Mouse (Mus musculus) olfactory bulb, adult 2 months (tissue): Measurements from ENCODE around the gene Tfr2. TPM values are rescaled to one million over a fixed set of nuclear protein-coding genes. Genes with fewer than 3 reads are reported as not detected.

Experiments used
- H3K27ac ChIP-seq: fragments of 200-500 bp; 2 replicates; pipeline ENCODE4 v1.5.1; 2012; ENCODE audit warnings: low read depth, low read length; ENCODE audit not compliant: insufficient read depth
- H3K4me1 ChIP-seq: fragments of 200-500 bp; 2 replicates; pipeline ENCODE4 v1.6.1; 2012; ENCODE audit warnings: low read length; ENCODE audit not compliant: control insufficient read depth, insufficient read depth
- H3K4me3 ChIP-seq: fragments of 200-500 bp; 2 replicates; pipeline ENCODE4 v1.5.1; 2012; ENCODE audit warnings: mild to moderate bottlenecking, low read depth, low read length, moderate library complexity; ENCODE audit not compliant: insufficient read depth
- CTCF ChIP-seq: fragments of 200-500 bp; IDR thresholded peaks from 2 replicates; pipeline ENCODE4 v1.5.1; 2012; ENCODE audit warnings: low read depth, mild to moderate bottlenecking, low read length, moderate library complexity; ENCODE audit not compliant: insufficient read depth
- POLR2A ChIP-seq: fragments of 200-500 bp; IDR thresholded peaks from 2 replicates; pipeline ENCODE4 v1.6.1; 2012; ENCODE audit warnings: mild to moderate bottlenecking, low read depth, low read length, moderate library complexity; ENCODE audit not compliant: insufficient read depth
- WGBS: fragments of 180-500 bp; shearing (Covaris S2); methylation state at CpG from one replicate; pipeline ENCODE4 v1.1.7; 2018; 5-methylcytosine and 5-hydroxymethylcytosine counted together
- polyA plus RNA-seq: library from polyadenylated mRNA; stranded (reverse); fragments of >200 nt; gene quantifications from 2 replicates; pipeline ENCODE4 v1.2.4, GENCODE M21; 2012; ENCODE audit warnings: low replicate concordance; ENCODE audit not compliant: missing spikeins, insufficient read depth, insufficient read length

Gene Tfr2
- polyA plus RNA-seq, 1 experiment = not detected

DNA sequence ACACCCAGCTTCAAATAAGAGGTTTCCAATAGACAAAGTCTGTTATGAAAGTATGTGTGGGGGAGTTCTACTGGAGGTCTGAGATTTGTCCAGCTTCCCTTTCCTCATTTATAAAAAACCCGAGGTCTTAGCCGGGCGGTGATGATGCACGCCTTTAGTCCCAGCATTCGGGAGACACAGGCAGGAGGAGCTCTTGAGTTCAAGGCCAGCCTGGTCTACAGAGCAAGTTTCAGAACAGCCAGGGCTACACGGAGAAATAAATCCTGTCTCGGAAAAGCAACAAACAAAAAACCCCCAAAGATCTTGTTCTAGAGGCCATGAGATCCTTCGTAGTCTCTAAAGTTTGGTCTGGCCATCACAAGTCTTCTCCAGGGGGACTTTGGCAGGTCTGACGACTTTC, 58.4 kb downstream of the Tfr2 start:
- Histone ChIP-seq H3K4me1 (peaks cover 22% of the 10 kb centered on the region), H3K27ac (peak overlapping the region; percentile 69), H3K4me3 (peak overlapping the region; percentile 54)
- TF ChIP-seq CTCF (no peak), POLR2A (no peak)
- WGBS = 2% methylated on average over 9 of the region's 9 CpGs

DNA sequence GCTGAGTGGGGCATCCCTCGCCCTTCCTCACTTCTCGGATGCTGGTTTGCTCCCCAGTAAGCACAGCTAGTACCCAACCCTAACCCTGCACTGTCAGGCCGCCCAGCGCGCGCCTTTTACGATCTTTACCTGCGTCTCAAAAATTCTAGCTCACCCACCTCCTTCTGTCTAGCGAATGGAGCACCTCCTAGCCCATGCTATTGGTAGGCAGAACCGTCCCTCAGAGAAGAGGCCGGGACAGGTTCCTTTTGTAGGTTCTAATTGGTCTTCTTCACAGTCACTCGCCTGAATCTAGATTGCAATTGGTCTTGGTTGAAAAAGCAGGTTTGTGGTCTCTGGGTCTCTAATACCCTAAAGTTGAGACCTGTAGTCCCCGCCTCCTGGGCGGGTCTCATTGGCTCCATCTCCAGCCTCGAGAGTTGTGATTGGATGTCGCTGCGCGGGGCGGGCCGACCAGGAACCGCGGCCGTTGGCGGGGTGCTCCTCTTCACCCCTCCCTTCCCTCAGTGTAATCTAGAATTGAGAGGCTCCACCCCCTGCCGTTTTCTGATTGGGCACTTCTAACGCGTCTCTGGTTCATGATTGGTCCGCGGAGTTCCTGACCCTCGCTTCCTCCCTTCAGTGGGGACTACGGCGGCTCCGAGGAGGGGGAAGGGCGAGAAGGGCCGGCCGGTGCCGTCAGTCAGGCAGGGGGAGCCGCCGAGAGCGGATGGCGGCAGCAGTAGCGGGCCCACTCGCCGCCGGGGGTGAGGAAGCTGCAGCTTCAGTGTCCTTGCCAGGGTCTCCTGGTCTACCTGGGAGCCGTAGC, 59.1 kb downstream of the Tfr2 start, which contains the start of the genes Fbxo24, Lrch4 and Gm20605:
Fbxo24 (minus strand) TSS at position 505 of the 808 bp plus-strand sequence.
Lrch4 (plus strand) TSS at position 624 of the 808 bp plus-strand sequence.
Gm20605 (plus strand) TSS at position 678 of the 808 bp plus-strand sequence.
- under 1% methylated on average over 46 of the region's 46 CpGs for WGBS
- Histone ChIP-seq H3K4me1 (peaks cover 22% of the 10 kb centered on the region), H3K4me3 (peak within 1 kb of the TSS; percentile 66), H3K27ac (peak within 1 kb of the TSS; percentile 69)
- TF ChIP-seq CTCF = no peak
- TF ChIP-seq POLR2A = peak; percentile 84

GRCm38 (mm10) chr5:137629306-137629721, 59.7 kb downstream of the Tfr2 start:
- under 1% methylated on average over 23 of the region's 23 CpGs for WGBS

GRCm38 (mm10) chr5:137629906-137630545, 60.4 kb downstream of the Tfr2 start:
- Histone ChIP-seq H3K27ac (no peak overlapping the region), H3K4me3 (peak overlapping the region; percentile 66), H3K4me1 (peaks cover 22% of the 10 kb centered on the region)
- TF ChIP-seq CTCF (no peak), POLR2A (no peak)
- WGBS = 21% methylated on average over 6 of the region's 6 CpGs

More at GRCm38 (mm10) chr5:137629306-137629721, 59.7 kb downstream of the Tfr2 start:
- TF ChIP-seq POLR2A (no peak), CTCF (no peak)
- peak overlapping the region; percentile 66 for H3K4me3 ChIP-seq
- peak overlapping the region; percentile 27; the same call in 1 of the 2 replicates for H3K27ac ChIP-seq
- peaks cover 22% of the 10 kb centered on the region for H3K4me1 ChIP-seq

DNA sequence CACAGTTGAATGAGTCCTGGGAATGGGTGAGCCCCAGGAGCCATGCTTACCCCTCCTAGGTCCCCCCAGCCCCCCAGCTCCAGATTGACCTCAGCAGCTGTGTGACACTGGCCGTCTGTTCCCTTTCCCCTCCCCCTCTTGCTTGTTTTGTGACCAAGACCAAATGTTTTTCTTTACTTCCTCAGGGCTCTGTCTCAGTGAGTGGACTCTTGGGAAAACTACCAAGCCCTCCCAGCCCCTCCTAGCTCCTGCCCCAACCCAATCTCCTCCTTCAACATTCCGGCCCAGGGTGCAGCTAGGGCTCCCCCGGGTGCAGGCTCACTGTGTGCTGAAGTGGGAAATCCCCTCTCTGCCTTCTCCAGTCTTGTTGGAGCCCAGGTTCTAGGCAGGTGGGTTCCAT, 61.0 kb downstream of the Tfr2 start:
- peak overlapping the region; percentile 38; the same call in 1 of the 2 replicates for H3K27ac ChIP-seq

DNA sequence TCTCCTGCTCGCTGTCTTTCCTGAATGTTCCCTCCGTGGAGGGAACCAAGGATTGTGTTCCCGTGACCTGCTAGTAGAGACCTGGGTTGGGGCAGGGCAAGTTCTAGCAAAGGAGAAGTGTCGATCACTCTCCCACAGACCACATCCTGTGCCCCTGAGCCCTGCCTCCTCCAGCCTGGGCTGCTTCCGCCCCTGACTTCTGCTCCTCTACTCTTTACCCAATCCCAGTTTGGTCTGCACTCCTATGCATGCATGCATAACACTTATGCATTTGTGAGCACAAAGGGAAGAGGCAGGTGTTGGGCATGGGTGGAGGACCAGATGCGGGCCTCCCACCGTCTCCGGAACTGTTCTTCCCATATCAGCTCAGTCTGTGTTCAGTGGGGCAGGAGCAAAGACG, 61.5 kb downstream of the Tfr2 start:
- Histone ChIP-seq H3K4me3 (peak overlapping the region; percentile 1; the same call in 1 of the 2 replicates), H3K27ac (peak overlapping the region; percentile 38; the same call in 1 of the 2 replicates)
- WGBS = 66% methylated on average over 9 of the region's 9 CpGs

More for the DNA sequence above, 61.0 kb downstream of the Tfr2 start:
- peaks cover 22% of the 10 kb centered on the region for H3K4me1 ChIP-seq
- peak overlapping the region; percentile 1; the same call in 1 of the 2 replicates for H3K4me3 ChIP-seq
- no peak for TF ChIP-seq POLR2A
- TF ChIP-seq CTCF = no peak
- WGBS = 58% methylated on average over 3 of the region's 3 CpGs

GRCm38 (mm10) chr5:137631591-137631990, 62.0 kb downstream of the Tfr2 start:
- H3K27ac ChIP-seq = no peak overlapping the region
- 77% methylated on average over 4 of the region's 4 CpGs for WGBS

More for the DNA sequence above, 61.5 kb downstream of the Tfr2 start:
- peaks cover 22% of the 10 kb centered on the region for H3K4me1 ChIP-seq
- TF ChIP-seq POLR2A = no peak
- TF ChIP-seq CTCF = no peak

GRCm38 (mm10) chr5:137633397-137634084, 63.9 kb downstream of the Tfr2 start:
- TF ChIP-seq CTCF = no peak
- TF ChIP-seq POLR2A = no peak
- 72% methylated on average over 12 of the region's 12 CpGs for WGBS
- Histone ChIP-seq H3K4me1 (peaks cover 20% of the 10 kb centered on the region), H3K4me3 (no peak overlapping the region), H3K27ac (no peak overlapping the region)

More at GRCm38 (mm10) chr5:137631591-137631990, 62.0 kb downstream of the Tfr2 start:
- Histone ChIP-seq H3K4me3 (no peak overlapping the region), H3K4me1 (peaks cover 22% of the 10 kb centered on the region)
- TF ChIP-seq CTCF (no peak), POLR2A (no peak)

Other genes starting within 250 kb of the Tfr2 start
- gene Slc12a9, start 236.2 kb upstream of the Tfr2 start, polyA plus RNA-seq = not detected in 2 replicates
- not detected in 2 replicates for gene Ephb4, start 219.7 kb upstream of the Tfr2 start, polyA plus RNA-seq
- gene Zan, start 92.8 kb upstream of the Tfr2 start, polyA plus RNA-seq = not detected in 2 replicates
- not detected in 2 replicates for gene Pop7, start 67.3 kb upstream of the Tfr2 start, polyA plus RNA-seq
- gene Gigyf1, start 51.3 kb upstream of the Tfr2 start, polyA plus RNA-seq = not detected in 2 replicates
- not detected in 2 replicates for gene Epo, start 36.6 kb upstream of the Tfr2 start, polyA plus RNA-seq
- not detected in 2 replicates for gene Gnb2, start 36.3 kb upstream of the Tfr2 start, polyA plus RNA-seq
- gene Actl6b, start 16.3 kb upstream of the Tfr2 start, polyA plus RNA-seq = not detected in 2 replicates
- not detected in 2 replicates for gene Mospd3, start 31.2 kb downstream of the Tfr2 start, polyA plus RNA-seq
- gene Pcolce, start 43.9 kb downstream of the Tfr2 start, polyA plus RNA-seq = not detected in 2 replicates
- not detected in 2 replicates for gene Fbxo24, start 59.2 kb downstream of the Tfr2 start, polyA plus RNA-seq
- not detected in 2 replicates for gene Lrch4, start 59.3 kb downstream of the Tfr2 start, polyA plus RNA-seq
- gene Gm20605, start 59.3 kb downstream of the Tfr2 start, polyA plus RNA-seq = not detected in 2 replicates
- not detected in 2 replicates for gene Sap25, start 71.5 kb downstream of the Tfr2 start, polyA plus RNA-seq
- gene Irs3, start 75.9 kb downstream of the Tfr2 start, polyA plus RNA-seq = not detected in 2 replicates
- not detected in 2 replicates for gene Agfg2, start 114.9 kb downstream of the Tfr2 start, polyA plus RNA-seq
- not detected in 2 replicates for gene Nyap1, start 171.8 kb downstream of the Tfr2 start, polyA plus RNA-seq
- 483 TPM in 1 of 2 replicates, not detected in the other for gene Tsc22d4, start 175.9 kb downstream of the Tfr2 start, polyA plus RNA-seq
- not detected in 2 replicates for gene Ppp1r35, start 209.0 kb downstream of the Tfr2 start, polyA plus RNA-seq
- gene Mepce, start 217.8 kb downstream of the Tfr2 start, polyA plus RNA-seq = not detected in 2 replicates
- not detected in 2 replicates for gene Zcwpw1, start 218.0 kb downstream of the Tfr2 start, polyA plus RNA-seq